Mouse (Mus musculus): ENCODE data around the gene Trap1. TPM values are rescaled to one million over a fixed set of nuclear protein-coding genes. Genes with fewer than 3 reads are reported as not detected.
"Not testable (repeated sequence)": the region's sequence is repeated elsewhere in the genome, so short reads cannot be mapped to it uniquely, and the experiment has no call there.

The Trap1 gene
- 14.6 and 15.0 TPM in 2 replicates for total RNA-seq (2015; ENCODE audit: low replicate concordance)
- total RNA-seq (2017; ENCODE audit: low replicate concordance): 13.5 and 17.7 TPM in 2 replicates

DNA sequence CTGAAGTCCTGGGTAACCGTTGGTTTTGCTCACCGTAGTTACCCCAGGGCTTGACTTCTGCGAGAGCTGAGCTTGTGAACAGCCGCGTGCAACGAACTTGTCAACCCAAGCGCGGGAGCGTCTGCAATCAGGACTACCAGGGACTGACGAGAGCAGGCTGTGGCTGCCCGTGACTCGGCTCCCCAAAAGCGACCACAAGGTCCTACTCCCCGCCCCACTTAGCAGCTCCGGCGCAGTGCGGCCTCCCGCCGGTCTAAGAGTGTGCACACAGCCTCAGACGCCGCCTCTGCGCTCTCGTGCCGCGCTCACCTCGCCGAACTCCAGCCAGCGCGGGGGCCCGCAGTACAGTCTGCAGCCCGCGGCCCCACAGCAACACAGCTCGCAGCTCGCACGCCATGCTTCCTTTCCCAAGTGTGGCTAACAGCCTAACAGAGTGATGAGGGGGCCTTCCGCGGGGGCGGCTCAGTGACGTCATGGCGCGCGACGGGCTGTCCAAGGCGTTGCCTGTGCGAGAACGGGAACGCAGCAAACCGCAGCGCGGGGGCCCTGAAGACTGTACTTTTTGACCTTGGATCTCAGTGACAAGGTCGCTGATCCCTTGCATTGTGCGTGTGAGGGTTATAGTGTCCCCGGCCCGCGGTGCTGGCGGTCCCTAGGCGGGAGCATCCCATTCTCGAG lies at the start of gene Trap1:
TSS of gene Trap1 (minus strand) at position 444 of the 678 bp plus-strand sequence.
- peak; percentile 93 for ATAC-seq (replicated peaks; ENCODE audit: low FRiP score, poor library complexity, severe bottlenecking)

- ATAC-seq (replicated peaks; ENCODE audit: low FRiP score, poor library complexity, severe bottlenecking): peak; percentile 53; the same call in 1 of the 2 replicates
Measured at GRCm38 (mm10) chr16:4117072-4117471, 39.4 kb upstream of the Trap1 start.

DNA sequence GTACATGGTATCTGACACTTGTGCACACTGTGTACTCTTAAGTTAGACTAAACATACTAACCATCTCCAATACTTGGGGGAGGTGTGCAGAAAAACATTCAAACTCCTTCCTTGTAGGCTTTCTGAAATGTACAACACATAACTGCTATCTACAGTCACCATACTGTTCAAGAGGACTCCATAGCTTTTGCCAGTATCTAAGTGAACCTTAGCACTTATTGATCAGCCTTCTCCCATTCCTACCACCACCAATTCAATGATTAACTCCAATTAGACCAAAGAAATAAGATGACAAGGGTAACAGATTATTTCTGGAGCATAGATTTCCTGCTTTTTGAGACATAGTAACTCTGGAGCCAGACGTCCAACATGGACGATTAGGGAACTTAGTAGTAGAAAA lies 22.7 kb upstream of the Trap1 start:
- ATAC-seq (replicated peaks; ENCODE audit: low FRiP score, poor library complexity, severe bottlenecking): no peak

GRCm38 (mm10) chr16:4097521-4097920 lies 19.9 kb upstream of the Trap1 start:
- ATAC-seq (replicated peaks; ENCODE audit: low FRiP score, poor library complexity, severe bottlenecking): no peak

DNA sequence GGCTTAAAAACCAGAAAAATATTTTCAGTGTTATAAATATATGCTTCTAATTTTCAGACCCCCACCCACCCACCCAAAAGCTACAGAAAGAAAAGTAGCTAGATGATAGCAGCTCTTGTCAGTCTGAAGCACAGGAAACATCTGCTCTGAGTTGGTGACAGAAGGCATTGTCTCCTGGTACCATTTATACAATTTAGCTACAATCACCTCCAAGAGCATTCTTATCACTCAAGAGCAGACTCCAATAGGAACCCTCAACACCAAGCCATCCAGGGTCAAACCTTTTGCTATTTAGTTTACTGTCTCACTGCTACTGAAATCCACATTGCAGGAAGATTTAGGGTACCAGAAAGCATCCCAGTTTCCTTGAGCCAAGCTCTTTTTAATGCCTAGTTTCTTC lies 19.3 kb upstream of the Trap1 start:
- ATAC-seq (replicated peaks; ENCODE audit: low FRiP score, poor library complexity, severe bottlenecking): no peak

DNA sequence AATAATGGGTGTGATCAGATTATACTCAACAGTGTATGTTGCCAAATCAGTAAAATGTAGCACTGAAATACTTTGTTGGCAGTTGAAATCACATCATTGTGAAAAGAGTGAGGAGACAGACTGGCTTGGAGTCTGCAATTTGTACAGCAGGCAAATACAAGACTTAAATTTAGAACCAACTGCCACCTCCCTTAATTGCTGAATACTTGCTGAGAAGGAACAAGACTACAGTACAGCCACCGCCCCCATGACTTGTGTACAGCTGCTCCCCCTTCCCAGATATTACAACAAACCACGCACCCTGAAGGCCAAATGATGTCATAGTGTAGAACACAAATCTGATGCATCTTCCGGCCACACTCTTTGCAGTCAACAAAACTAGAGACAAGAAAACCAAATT lies 18.5 kb upstream of the Trap1 start:
- ATAC-seq (replicated peaks; ENCODE audit: low FRiP score, poor library complexity, severe bottlenecking): no peak

DNA sequence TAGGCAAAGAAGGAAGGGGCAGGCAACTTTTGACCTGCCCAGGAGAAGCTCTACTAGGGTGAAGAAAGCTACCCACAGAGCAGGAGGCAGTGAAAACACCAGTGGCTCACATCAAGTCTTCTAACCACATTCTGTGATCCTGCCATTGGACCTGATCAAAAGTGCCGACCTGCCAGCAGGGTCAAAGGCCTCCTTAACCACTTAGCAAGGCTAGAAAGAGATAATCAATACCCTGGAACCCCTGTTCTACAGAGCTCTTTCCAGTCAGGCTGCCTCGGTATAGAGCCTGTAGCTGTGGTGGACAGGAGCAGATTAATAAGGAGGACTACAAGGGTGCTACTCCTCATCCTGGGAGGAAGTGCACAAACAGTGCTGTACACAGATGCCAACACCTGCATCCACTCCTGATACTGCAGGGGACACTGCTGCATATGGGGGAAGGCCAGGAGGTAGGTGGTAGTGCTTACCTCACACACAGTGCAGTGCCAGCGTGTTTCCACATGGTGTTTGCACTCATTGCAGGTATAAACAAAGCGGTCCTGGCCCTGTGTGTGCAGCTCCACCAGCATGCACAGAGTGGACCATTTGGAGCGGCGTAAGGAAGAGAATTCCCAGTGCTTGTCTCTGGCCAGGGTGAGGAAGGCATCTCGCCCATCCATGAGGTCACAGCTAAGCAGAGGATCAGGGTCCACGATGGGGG lies 9.7 kb upstream of the Trap1 start:
- ATAC-seq (replicated peaks; ENCODE audit: low FRiP score, poor library complexity, severe bottlenecking): no peak

- no peak for ATAC-seq (replicated peaks; ENCODE audit: low FRiP score, poor library complexity, severe bottlenecking)
Measured at GRCm38 (mm10) chr16:4085851-4086387, 8.3 kb upstream of the Trap1 start.

GRCm38 (mm10) chr16:4085051-4085450 lies 7.4 kb upstream of the Trap1 start:
- ATAC-seq (replicated peaks; ENCODE audit: low FRiP score, poor library complexity, severe bottlenecking): no peak

GRCm38 (mm10) chr16:4080419-4080818 lies 2.8 kb upstream of the Trap1 start:
- not testable (repeated sequence) for ATAC-seq (replicated peaks; ENCODE audit: low FRiP score, poor library complexity, severe bottlenecking)

GRCm38 (mm10) chr16:4079656-4080055 lies 2.0 kb upstream of the Trap1 start:
- ATAC-seq (replicated peaks; ENCODE audit: low FRiP score, poor library complexity, severe bottlenecking): no peak

DNA sequence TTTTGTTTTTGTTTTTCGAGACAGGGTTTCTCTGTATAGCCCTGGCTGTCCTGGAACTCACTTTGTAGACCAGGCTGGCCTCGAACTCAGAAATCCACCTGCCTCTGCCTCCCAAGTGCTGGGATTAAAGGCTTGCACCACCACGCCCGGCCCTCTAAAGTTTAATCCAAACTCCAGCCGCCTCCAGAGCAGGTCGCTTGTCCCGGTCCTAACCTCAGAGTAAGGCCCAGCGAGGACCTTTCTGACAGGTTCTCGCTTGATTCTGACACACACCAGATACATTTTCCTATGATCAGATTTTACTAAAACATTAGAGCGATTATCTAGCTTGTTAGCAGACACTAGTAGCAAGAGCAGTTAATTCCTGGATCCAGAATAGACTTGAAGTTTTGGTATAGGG lies 675 bp upstream of the Trap1 start:
- not testable (repeated sequence) for ATAC-seq (replicated peaks; ENCODE audit: low FRiP score, poor library complexity, severe bottlenecking)

DNA sequence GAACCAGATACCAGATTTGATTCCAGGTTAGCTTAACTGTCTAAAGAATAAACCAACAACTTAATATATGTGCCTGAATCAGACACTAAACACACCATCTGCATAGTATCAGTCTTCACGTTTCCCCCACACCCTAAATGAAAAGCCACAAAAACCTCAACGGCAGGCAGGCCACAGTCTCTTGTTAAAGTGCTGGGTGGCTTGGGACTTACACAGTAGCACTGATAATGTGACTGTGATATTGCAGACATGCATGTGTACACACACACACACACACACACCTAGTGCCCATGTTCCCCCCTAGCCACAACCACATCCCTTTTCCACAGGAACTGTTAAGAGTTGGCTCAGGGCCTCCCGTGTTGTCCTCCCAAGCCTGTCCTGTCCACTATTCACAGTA lies 2.8 kb downstream of the Trap1 start:
- no peak for ATAC-seq (replicated peaks; ENCODE audit: low FRiP score, poor library complexity, severe bottlenecking)

GRCm38 (mm10) chr16:4074297-4074696 lies 3.3 kb downstream of the Trap1 start:
- ATAC-seq (replicated peaks; ENCODE audit: low FRiP score, poor library complexity, severe bottlenecking): no peak

GRCm38 (mm10) chr16:4068588-4068987 lies 9.0 kb downstream of the Trap1 start:
- peak; percentile 80 for ATAC-seq (replicated peaks; ENCODE audit: low FRiP score, poor library complexity, severe bottlenecking)

DNA sequence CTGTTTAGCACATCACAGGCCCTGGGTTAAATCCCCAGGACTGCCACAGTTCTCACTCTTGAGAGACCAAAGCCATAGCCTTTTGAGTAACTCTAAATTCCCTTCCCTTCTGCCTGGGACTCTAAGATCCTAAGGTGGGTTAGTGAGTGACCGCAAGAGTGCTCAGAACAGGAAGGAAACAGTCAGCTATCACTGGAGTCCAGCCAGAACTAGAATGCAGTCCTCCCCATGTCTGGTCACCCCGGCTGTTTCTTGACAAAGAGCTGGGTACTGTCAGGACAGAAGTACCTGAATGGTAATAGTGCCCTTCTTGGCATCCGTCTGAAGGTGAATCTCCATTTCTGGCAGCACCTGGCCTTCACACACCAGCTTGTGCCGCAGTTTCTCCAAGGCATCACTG lies 12.7 kb downstream of the Trap1 start:
- no peak for ATAC-seq (replicated peaks; ENCODE audit: low FRiP score, poor library complexity, severe bottlenecking)

- no peak for ATAC-seq (replicated peaks; ENCODE audit: low FRiP score, poor library complexity, severe bottlenecking)
Measured at GRCm38 (mm10) chr16:4053811-4054210, 23.8 kb downstream of the Trap1 start.

DNA sequence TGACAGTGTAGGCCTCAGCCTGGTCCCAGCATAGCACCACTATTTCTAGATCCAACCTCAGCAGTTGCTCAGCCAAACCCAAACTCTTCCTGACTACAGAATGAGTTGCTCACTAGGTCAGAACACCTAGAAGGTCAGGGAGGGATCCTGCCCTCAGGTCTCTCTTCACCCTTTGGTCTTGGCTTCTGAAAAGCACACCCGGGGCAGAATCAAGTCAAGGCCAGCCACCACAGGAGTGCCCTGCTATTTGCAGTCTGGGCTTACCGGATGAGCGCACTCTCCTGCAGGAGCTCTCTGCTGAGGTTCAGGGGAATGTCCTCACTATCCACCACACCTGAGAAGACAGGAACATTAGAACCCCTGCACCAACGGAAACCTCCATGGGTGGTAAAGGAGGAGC lies 25.0 kb downstream of the Trap1 start:
- no peak for ATAC-seq (replicated peaks; ENCODE audit: low FRiP score, poor library complexity, severe bottlenecking)

DNA sequence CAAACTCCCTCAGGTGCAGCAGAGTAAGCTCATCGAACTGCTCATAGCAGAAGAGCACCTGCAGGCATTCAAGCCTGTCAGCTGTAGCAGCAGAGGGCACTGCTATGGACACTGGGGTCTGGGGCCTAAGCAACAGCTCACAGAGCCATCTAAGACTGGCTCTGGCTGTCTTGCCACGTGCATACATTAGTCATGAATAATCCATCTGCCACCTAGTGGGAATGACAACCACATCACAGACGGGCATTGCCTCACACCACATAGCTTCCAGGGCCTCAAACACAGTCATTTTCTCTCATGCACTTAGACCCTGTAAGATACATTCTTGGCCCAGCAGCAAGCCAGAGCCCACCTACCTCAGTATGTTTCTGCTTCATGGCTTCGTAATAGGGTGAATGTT lies 32.1 kb downstream of the Trap1 start:
- no peak for ATAC-seq (replicated peaks; ENCODE audit: low FRiP score, poor library complexity, severe bottlenecking)

DNA sequence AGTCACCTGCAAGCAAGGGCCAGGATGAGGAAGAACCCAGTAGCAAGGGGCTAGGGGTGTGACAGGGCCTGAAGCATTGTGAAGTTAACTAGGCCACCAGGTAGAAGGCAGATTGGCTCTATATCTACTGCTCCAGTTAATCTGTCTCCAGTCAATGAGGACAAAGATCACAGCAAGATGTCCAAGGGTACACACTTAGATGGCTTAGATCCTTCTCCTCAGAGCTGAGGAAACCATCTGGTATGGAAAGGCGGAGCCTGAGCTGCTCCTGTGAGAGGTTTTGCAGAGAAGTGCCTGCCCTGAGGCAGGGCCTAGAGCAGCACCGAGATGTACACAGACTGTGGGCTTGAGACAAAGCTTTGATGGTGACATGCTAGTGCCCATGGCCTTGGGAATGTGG lies 33.5 kb downstream of the Trap1 start:
- no peak for ATAC-seq (replicated peaks; ENCODE audit: low FRiP score, poor library complexity, severe bottlenecking)

DNA sequence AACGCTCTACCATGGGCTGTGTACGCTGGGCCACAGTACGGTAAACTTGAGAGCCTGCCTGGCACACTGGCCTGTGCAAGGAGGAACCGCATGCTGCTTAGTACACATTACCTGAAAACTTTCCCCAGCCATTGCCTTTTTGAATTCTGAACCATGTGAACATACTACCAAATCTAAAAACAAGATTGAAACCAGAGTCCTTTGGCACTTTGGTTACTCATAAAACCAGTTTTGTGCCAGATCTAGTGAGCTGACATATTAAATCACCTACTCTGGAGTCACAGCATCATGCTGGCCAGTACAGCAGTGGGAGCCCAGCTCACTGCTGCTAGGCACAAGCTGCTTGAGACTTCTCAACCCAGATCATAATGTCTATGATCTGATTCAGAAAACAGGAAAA lies 36.0 kb downstream of the Trap1 start:
- ATAC-seq (replicated peaks; ENCODE audit: low FRiP score, poor library complexity, severe bottlenecking): no peak

Measured in erythroblast, adult 5-6 weeks (primary cell).